Mouse (Mus musculus): ENCODE data around the gene Camk1.

Gene Camk1

DNA sequence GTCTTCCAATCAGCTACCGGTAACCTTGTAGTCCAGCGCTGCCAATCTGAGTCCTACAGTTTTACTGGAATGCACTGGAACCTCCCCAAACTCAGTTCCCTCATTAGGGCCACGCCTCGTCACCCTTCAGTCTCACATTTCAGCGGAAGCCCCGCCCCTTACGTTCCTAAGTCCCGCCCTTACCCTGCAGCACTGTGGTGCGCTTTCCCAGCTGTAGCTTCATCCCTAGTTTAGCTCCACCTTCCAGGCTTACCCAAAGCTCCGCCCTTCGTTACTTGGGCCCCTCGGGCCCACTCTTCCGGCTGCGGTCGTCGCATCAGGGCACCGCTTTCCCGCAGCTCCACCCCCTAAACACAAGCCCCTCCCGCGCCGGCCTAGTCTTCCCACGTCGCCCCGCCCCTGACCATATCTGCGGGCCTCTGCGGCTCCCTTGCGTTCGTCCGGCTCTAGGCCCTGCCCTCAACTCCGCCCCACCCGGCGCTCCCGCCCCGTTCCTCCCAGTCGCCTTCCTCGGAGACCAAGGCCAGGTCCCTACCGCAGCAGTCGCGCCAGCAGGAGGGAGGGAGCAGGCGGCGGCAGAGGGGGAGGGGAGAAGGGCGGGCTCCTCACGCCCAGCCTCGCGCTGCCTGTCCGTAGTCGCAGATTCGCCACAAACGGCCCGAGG lies 37.3 kb downstream of the Camk1 start:
- DNase-seq (ENCODE audit: low read depth, low spot score), result peak; percentile 100

DNA sequence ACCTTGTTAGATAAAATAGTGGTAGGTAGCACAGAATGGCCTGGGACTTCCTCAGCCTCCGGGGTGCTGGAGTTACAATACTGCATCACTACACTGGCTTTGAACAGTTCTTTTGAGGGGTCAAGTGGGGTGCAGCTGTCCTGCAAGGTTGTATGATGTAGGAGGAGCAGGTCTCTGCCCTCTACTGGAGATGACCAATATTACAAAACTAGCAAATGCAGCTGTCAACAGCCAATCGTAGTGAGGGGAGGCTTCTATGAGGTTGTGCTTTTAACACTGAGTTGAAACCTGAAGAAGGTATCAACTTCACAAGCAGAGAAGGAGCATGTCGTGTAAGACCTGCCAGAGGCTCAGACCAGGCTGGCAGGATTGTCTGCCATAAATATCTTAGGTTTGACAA lies 41.5 kb downstream of the Camk1 start:
- DNase-seq (ENCODE audit: low read depth, low spot score), result peak; percentile 79

DNA sequence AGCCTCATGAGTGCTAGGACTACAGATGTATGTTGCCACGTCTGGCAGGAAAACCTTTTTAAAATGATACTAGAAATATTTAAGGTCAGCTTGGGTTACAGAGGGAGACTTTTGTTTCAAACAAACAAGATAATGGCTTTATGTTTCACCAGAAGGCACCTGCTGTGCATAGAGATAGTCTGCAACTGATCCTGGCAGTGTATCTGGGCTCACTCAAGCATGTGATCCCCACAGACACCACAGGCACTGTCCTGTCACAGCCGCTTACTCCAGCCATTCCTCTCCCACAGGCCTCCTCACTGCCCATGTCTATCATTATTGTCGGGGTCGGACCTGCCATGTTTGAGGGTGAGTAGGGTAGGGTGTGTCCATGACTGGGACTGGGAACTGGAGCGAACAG lies 42.4 kb downstream of the Camk1 start:
- DNase-seq (ENCODE audit: low read depth, low spot score), result no peak

DNA sequence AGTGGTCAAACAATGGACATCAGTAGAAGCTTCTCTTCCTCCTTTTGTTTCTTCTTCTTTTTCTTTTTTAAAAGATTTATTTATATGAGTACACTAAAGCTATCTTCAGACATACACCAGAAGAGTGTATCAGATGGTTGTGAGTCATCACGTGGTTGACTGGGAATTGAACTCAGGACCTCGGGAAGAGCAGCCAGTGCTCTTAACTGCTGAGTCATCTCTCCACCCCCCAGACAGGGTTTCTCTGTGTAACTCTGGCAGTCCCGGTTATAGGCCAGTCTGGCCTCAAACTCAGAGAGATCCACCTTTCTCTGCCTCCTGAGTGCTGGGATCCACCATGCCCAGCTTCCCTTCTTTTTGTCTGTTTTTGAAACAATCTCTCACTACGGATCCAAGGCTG lies 47.1 kb downstream of the Camk1 start:
- DNase-seq (ENCODE audit: low read depth, low spot score), result no peak

DNA sequence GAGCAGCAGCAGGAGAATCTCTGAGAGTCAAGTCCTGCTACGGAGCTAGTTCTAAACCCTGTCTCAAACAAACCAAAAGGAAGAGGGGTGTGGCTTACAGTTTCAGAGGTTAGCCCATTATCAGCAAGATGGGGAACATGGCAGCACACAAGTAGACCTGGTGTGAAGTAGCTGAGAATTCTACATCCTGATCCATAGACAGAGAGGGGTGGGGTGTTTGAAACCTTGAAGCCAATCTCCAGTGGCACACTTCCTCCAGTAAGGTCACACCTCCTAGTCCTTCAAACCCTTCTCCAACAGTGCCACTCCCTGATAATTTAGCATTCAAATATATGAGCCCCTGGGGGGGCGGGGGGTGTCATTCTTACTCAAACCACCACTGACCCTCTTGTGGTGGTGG lies 47.7 kb downstream of the Camk1 start:
- no peak for DNase-seq (ENCODE audit: low read depth, low spot score)

DNA sequence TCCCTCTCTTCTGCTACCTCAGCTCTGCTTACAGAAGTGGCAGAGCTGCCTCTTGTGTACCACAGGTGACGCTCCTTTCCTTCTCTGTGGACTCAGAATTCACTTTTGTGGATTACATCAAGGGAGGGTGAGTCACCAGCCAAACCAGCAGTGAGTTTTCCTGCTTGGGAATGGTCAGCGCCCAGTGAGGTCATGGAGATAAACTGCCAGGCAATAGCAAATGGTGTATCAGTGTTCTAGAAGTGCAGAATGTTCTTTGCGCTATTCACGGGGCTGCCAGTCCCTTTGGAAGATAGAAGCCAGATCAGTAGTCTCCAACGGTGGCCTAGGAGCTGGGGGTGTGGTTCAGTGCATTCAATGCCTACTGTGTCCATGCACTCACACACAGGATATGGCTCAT lies 50.8 kb downstream of the Camk1 start:
- DNase-seq (ENCODE audit: low read depth, low spot score), result no peak

DNA sequence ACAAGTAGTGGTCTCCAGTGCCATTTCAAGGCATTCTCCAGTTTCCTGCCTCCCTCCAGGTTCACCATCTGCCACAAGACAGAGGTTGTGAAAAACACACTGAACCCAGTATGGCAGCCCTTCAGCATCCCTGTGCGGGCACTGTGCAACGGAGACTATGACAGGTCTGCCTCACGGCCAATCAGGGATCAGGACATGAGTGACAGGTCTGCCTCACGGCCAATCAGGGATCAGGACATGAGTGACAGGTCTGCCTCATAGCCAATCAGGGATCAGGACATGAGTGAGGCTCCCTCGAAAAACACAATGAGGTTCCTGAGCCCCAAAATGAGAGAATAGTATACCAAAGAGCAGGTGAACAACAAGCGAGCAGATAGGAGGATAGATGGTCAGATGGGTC lies 53.4 kb downstream of the Camk1 start:
- no peak for DNase-seq (ENCODE audit: low read depth, low spot score)

DNA sequence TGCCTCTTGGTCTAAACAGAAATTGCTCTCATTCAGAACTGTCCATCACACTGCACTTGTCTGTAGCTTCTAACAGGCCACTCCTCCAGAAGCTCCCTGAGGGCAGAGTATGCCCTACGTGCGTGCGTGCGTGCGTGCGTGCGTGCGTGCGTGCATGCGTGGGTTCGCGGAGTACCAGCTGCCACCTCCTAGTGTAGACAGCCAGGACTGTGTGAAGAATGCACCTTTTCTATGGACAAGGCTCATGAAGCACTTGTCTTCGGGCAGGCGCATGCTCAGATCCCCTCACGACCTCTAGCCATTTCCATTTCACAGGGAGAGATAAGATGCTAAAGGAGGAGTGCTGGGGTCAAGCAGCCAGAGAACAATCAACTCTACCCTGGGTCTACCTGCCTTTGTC lies 54.4 kb downstream of the Camk1 start:
- no peak for DNase-seq (ENCODE audit: low read depth, low spot score)

DNA sequence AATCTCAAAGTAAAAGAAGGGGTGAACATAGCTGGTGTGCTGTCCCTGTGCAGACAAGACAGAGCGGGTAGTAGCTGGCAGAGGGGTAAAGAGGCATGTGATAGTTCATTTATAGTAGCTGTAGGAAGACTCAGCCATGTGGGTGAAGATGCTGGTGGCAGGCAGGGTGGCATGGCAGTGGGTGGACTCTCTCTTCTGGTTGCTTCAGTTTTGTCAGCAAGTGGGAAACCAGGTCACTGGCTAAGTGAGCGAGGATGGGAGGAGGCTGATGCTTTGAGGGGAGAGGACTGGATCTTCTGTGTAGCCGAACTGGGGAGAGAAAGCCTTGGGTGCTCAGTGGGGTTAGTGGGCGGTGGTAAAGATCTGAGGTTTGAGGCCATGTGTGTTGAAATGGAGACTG lies 56.5 kb downstream of the Camk1 start:
- no peak for DNase-seq (ENCODE audit: low read depth, low spot score)

DNA sequence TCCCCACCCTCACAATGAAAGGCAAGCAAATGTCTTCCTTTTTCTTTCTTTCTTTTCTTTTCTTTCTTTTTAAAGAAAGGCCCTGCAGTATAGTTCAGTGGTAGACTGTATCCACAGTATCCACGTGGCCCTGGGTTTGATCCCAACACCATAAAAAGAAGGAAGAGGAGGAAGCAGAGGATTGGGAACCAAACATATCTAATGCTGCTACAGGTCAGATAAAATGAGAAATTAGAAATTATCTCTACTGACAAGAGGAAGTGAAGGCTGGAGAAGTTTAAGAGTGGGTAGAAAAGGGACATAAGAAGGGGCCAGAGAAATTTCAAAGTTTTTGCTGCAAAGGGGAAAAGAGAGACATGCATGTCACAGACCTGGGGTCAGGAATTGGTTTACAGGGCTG lies 57.5 kb downstream of the Camk1 start:
- DNase-seq (ENCODE audit: low read depth, low spot score), result no peak

DNA sequence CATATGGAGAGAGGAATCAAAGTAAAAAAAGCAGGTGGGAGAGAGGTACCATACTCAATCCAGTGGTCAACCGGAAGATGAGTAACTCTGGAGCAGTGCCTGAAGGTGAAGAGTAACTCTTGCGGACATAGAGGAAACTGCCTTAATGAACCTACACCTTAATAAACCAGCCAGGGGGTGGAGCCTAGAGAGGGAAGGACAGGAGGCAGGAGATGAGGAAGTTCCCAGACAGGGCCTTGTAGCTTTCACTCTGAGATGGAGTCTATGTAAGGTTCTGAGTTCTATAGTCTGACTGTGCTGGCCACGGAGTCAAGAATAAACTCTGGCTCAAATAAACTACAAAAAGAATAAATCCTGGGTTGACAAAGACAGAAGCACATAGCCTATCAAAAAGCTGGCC lies 58.9 kb downstream of the Camk1 start:
- peak; percentile 50 for DNase-seq (ENCODE audit: low read depth, low spot score)

Measured in A20 (cell line).